Mouse (Mus musculus) cerebellum, adult 2 months (tissue): ENCODE measurements around the gene A930004D18Rik.

Source experiments
- CTCF ChIP-seq: fragments of 200-500 bp; IDR thresholded peaks from 2 replicates; pipeline ENCODE4 v1.5.1; 2011; ENCODE audit warnings: low read depth, mild to moderate bottlenecking, control low read depth, low read length, moderate library complexity, borderline replicate concordance; ENCODE audit not compliant: insufficient read depth
- POLR2A ChIP-seq: fragments of 200-500 bp; IDR thresholded peaks from 2 replicates; pipeline ENCODE4 v1.6.1; 2011; ENCODE audit warnings: low read length, control low read depth, borderline replicate concordance; ENCODE audit not compliant: insufficient read depth

- no peak for TF ChIP-seq CTCF
- TF ChIP-seq POLR2A = no peak
Observed at GRCm38 (mm10) chr2:18011226-18011625, 26.3 kb downstream of the A930004D18Rik start.
